Mouse (Mus musculus): ENCODE measurements around the gene 4930430A15Rik. TPM values are rescaled to one million over a fixed set of nuclear protein-coding genes. Genes with fewer than 3 reads are reported as not detected.

4930430A15Rik gene
- polyA plus RNA-seq (2014; fragmentation: Nextera tagmentation; extraction: Ambion mirVana), result not detected in 2 replicates

GRCm38 (mm10) chr2:111229502-111229901 lies at the start of gene 4930430A15Rik:
TSS of gene 4930430A15Rik (minus strand) at chr2:111229602.
- no peaks in the 10 kb centered on the region for H3K9me3 ChIP-seq (replicated peaks; ENCODE audit: control insufficient read depth, low read length)
- DNase-seq (ENCODE audit: low spot score) (no peak), ATAC-seq (replicated peaks; ENCODE audit: insufficient number of reproducible peaks, low FRiP score, low TSS enrichment, low read depth) (no peak)
- H3K27ac ChIP-seq (replicated peaks; ENCODE audit: low read depth, low read length), result no peak within 1 kb of the TSS
- WGBS, result 84% methylated on average over 6 of the region's 6 CpGs
- no peak within 1 kb of the TSS for H3K4me3 ChIP-seq (ENCODE audit: low read depth, low read length)
- no peak within 1 kb of the TSS for H3K4me2 ChIP-seq (ENCODE audit: low read depth, low read length)
- H3K9ac ChIP-seq (replicated peaks; ENCODE audit: low read length), result no peak within 1 kb of the TSS
- no peaks in the 10 kb centered on the region for H3K4me1 ChIP-seq (ENCODE audit: control insufficient read depth, insufficient read depth, low read length)
- no peaks in the 10 kb centered on the region for H3K27me3 ChIP-seq (ENCODE audit: control insufficient read depth, insufficient read depth, low read length)
- H3K36me3 ChIP-seq (replicated peaks; ENCODE audit: control insufficient read depth, insufficient read depth, low read depth, low read length), result no peaks in the 10 kb centered on the region

GRCm38 (mm10) chr2:111274006-111274405 lies 44.6 kb upstream of the 4930430A15Rik start, which contains the start of gene Olfr1277:
TSS of gene Olfr1277 (minus strand) at chr2:111274106.
- Histone ChIP-seq H3K9me3 (replicated peaks; ENCODE audit: control insufficient read depth, low read length) (no peaks in the 10 kb centered on the region), H3K4me2 (ENCODE audit: low read depth, low read length) (no peak within 1 kb of the TSS), H3K4me1 (ENCODE audit: control insufficient read depth, insufficient read depth, low read length) (no peaks in the 10 kb centered on the region), H3K4me3 (ENCODE audit: low read depth, low read length) (no peak within 1 kb of the TSS), H3K36me3 (replicated peaks; ENCODE audit: control insufficient read depth, insufficient read depth, low read depth, low read length) (no peaks in the 10 kb centered on the region), H3K9ac (replicated peaks; ENCODE audit: low read length) (no peak within 1 kb of the TSS), H3K27me3 (ENCODE audit: control insufficient read depth, insufficient read depth, low read length) (no peaks in the 10 kb centered on the region), H3K27ac (replicated peaks; ENCODE audit: low read depth, low read length) (no peak within 1 kb of the TSS)
- ATAC-seq (replicated peaks; ENCODE audit: insufficient number of reproducible peaks, low FRiP score, low TSS enrichment, low read depth) (no peak), DNase-seq (ENCODE audit: low spot score) (no peak)
- 83% methylated on average over 2 of the region's 2 CpGs for WGBS

DNA sequence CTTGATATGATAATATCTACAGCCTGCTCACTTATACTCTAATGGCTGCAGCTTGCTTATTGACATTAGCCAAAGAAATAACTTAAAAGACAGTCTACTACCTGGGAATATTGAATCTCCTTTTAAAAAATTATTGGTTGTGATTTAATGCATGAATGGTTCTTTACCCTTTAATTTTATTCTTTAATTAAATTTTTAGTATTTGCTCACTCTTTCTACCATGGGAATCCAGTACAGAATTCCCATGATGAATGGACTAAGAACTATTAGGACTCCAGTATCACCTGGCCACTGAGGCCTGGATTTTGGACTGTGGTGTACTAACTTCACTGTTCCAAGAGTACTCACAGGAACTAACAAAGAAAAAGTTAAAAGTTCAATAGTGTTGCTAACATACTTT lies 24.8 kb upstream of the 4930430A15Rik start, which contains the start of gene Olfr1276:
Gene Olfr1276, plus strand, starts transcription at position 301 of the 400 bp plus-strand sequence.
- Histone ChIP-seq H3K27me3 (ENCODE audit: control insufficient read depth, insufficient read depth, low read length) (no peaks in the 10 kb centered on the region), H3K9me3 (replicated peaks; ENCODE audit: control insufficient read depth, low read length) (no peaks in the 10 kb centered on the region), H3K4me3 (ENCODE audit: low read depth, low read length) (no peak within 1 kb of the TSS), H3K4me1 (ENCODE audit: control insufficient read depth, insufficient read depth, low read length) (no peaks in the 10 kb centered on the region), H3K36me3 (replicated peaks; ENCODE audit: control insufficient read depth, insufficient read depth, low read depth, low read length) (no peaks in the 10 kb centered on the region), H3K27ac (replicated peaks; ENCODE audit: low read depth, low read length) (no peak within 1 kb of the TSS), H3K4me2 (ENCODE audit: low read depth, low read length) (no peak within 1 kb of the TSS), H3K9ac (replicated peaks; ENCODE audit: low read length) (no peak within 1 kb of the TSS)
- no peak for DNase-seq (ENCODE audit: low spot score)
- no peak for ATAC-seq (replicated peaks; ENCODE audit: insufficient number of reproducible peaks, low FRiP score, low TSS enrichment, low read depth)

DNA sequence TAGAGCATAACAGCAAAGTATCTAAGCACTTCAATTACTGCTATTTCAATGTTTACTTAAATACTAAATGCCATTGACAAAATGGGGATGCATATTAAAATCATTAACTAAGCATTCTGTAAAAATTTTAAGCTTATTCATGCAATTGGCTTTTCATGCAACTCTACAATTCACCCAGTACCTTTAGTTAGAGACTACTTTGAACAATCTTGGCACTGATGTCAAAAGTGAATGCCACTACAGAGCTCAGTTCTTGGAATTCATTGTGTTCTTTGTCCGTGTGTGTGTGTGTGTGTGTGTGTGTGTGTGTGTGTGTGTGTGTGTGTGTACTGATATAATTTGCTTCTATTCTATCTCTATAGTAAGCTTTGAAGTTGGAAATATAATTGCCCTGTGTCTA lies 5.8 kb upstream of the 4930430A15Rik start, which contains the start of gene Olfr1275:
Gene Olfr1275, minus strand, starts transcription at position 101 of the 400 bp plus-strand sequence.
- Histone ChIP-seq H3K9me3 (replicated peaks; ENCODE audit: control insufficient read depth, low read length) (no peaks in the 10 kb centered on the region), H3K4me2 (ENCODE audit: low read depth, low read length) (no peak within 1 kb of the TSS), H3K4me1 (ENCODE audit: control insufficient read depth, insufficient read depth, low read length) (no peaks in the 10 kb centered on the region), H3K27ac (replicated peaks; ENCODE audit: low read depth, low read length) (no peak within 1 kb of the TSS), H3K4me3 (ENCODE audit: low read depth, low read length) (no peak within 1 kb of the TSS), H3K9ac (replicated peaks; ENCODE audit: low read length) (no peak within 1 kb of the TSS), H3K27me3 (ENCODE audit: control insufficient read depth, insufficient read depth, low read length) (no peaks in the 10 kb centered on the region), H3K36me3 (replicated peaks; ENCODE audit: control insufficient read depth, insufficient read depth, low read depth, low read length) (no peaks in the 10 kb centered on the region)
- 81% methylated on average over 1 of the region's 1 CpGs for WGBS
- ATAC-seq (replicated peaks; ENCODE audit: insufficient number of reproducible peaks, low FRiP score, low TSS enrichment, low read depth) (no peak), DNase-seq (ENCODE audit: low spot score) (no peak)

DNA sequence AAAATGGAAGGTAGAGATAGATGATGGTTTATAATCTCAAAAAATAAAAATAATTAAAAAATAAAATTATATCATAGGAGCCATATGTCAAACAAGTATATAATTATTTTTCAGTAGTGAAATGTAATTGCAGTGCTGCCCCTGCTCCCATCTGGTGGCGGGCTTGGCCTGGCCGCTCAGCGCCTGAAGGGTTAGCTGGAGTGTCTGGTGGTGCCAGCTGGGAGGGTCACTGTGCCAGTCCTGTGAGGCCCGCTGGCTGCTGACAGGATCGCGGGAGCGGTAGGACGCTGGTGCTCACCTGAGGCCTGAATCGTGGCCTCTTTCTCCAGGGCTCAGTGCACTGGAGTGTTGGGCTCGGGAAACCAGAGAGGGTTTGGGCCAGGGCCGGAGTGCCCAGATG lies 47.3 kb downstream of the 4930430A15Rik start:
- H3K4me1 ChIP-seq (ENCODE audit: control insufficient read depth, insufficient read depth, low read length), result no peaks in the 10 kb centered on the region
- H3K27ac ChIP-seq (replicated peaks; ENCODE audit: low read depth, low read length), result no peak overlapping the region
- no peak for ATAC-seq (replicated peaks; ENCODE audit: insufficient number of reproducible peaks, low FRiP score, low TSS enrichment, low read depth)
- no peak overlapping the region for H3K4me3 ChIP-seq (ENCODE audit: low read depth, low read length)
- no peaks in the 10 kb centered on the region for H3K9me3 ChIP-seq (replicated peaks; ENCODE audit: control insufficient read depth, low read length)
- H3K36me3 ChIP-seq (replicated peaks; ENCODE audit: control insufficient read depth, insufficient read depth, low read depth, low read length), result no peaks in the 10 kb centered on the region
- no peaks in the 10 kb centered on the region for H3K27me3 ChIP-seq (ENCODE audit: control insufficient read depth, insufficient read depth, low read length)
- H3K9ac ChIP-seq (replicated peaks; ENCODE audit: low read length), result no peak overlapping the region
- DNase-seq (ENCODE audit: low spot score), result no peak
- H3K4me2 ChIP-seq (ENCODE audit: low read depth, low read length), result no peak overlapping the region
- whole genome bisulfite sequencing, result 97% methylated on average over 11 of the region's 11 CpGs

- no peak for ATAC-seq (replicated peaks; ENCODE audit: insufficient number of reproducible peaks, low FRiP score, low TSS enrichment, low read depth)
- no peak within 1 kb of the TSS for H3K27ac ChIP-seq (replicated peaks; ENCODE audit: low read depth, low read length)
- H3K4me2 ChIP-seq (ENCODE audit: low read depth, low read length), result no peak within 1 kb of the TSS
- WGBS, result 75% methylated on average over 2 of the region's 2 CpGs
- no peak within 1 kb of the TSS for H3K9ac ChIP-seq (replicated peaks; ENCODE audit: low read length)
- no peak within 1 kb of the TSS for H3K4me3 ChIP-seq (ENCODE audit: low read depth, low read length)
- no peaks in the 10 kb centered on the region for H3K27me3 ChIP-seq (ENCODE audit: control insufficient read depth, insufficient read depth, low read length)
- no peaks in the 10 kb centered on the region for H3K9me3 ChIP-seq (replicated peaks; ENCODE audit: control insufficient read depth, low read length)
- no peaks in the 10 kb centered on the region for H3K4me1 ChIP-seq (ENCODE audit: control insufficient read depth, insufficient read depth, low read length)
- DNase-seq (ENCODE audit: low spot score), result no peak
- H3K36me3 ChIP-seq (replicated peaks; ENCODE audit: control insufficient read depth, insufficient read depth, low read depth, low read length), result no peaks in the 10 kb centered on the region
Measured at GRCm38 (mm10) chr2:111152836-111153235, 76.6 kb downstream of the 4930430A15Rik start, which contains the start of gene Gm15130. TSS of gene Gm15130 (minus strand) at chr2:111152936.

DNA sequence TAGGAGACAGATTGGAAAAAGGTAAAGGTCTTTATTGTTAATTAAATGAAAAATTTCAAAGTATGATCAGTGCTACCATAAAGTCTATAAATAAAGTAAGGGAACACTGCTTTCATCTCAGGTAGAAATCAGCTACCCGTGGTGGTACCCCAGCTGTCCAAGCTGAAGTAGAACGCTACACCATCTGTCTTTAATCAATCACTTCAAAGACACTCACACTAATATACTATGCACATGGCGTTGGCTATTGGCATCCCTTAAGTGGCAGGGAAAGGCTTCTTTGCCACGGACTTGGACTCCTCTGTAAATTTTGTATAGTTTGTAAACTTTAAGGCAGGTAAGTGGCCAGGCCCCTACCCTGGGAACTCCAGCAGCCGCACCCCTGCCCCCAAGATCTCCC lies 93.7 kb downstream of the 4930430A15Rik start:
- Histone ChIP-seq H3K4me3 (ENCODE audit: low read depth, low read length) (no peak overlapping the region), H3K36me3 (replicated peaks; ENCODE audit: control insufficient read depth, insufficient read depth, low read depth, low read length) (no peaks in the 10 kb centered on the region), H3K27ac (replicated peaks; ENCODE audit: low read depth, low read length) (no peak overlapping the region), H3K4me2 (ENCODE audit: low read depth, low read length) (no peak overlapping the region), H3K9me3 (replicated peaks; ENCODE audit: control insufficient read depth, low read length) (no peaks in the 10 kb centered on the region), H3K27me3 (ENCODE audit: control insufficient read depth, insufficient read depth, low read length) (no peaks in the 10 kb centered on the region), H3K9ac (replicated peaks; ENCODE audit: low read length) (no peak overlapping the region), H3K4me1 (ENCODE audit: control insufficient read depth, insufficient read depth, low read length) (no peaks in the 10 kb centered on the region)
- ATAC-seq (replicated peaks; ENCODE audit: insufficient number of reproducible peaks, low FRiP score, low TSS enrichment, low read depth) (no peak), DNase-seq (ENCODE audit: low spot score) (no peak)
- 49% methylated on average over 5 of the region's 5 CpGs for WGBS

Data from embryonic facial prominence, embryonic 11.5 days (tissue).